Mouse (Mus musculus) C2C12 (cell line): ENCODE measurements around the gene St13. TPM values are rescaled to one million over a fixed set of nuclear protein-coding genes. Genes with fewer than 3 reads are reported as not detected.

Source experiments
- H3K27me3 ChIP-seq: one replicate; pipeline ENCODE4 v1.6.1; 2011; ENCODE audit not compliant: control insufficient read depth, insufficient read depth, insufficient read length
- H3K36me3 ChIP-seq: one replicate; pipeline ENCODE4 v1.6.1; 2011; ENCODE audit not compliant: control insufficient read depth, insufficient read depth
- H3K4me3 ChIP-seq: one replicate; pipeline ENCODE4 v1.5.1; 2011; ENCODE audit warnings: mild to moderate bottlenecking, control low read depth; ENCODE audit not compliant: poor library complexity, insufficient read depth, severe bottlenecking
- H3K79me2 ChIP-seq: one replicate; pipeline ENCODE4 v1.6.1; 2011; ENCODE audit not compliant: control insufficient read depth, insufficient read depth
- H3K79me3 ChIP-seq: one replicate; pipeline ENCODE4 v1.6.1; 2011; ENCODE audit warnings: low read depth, control low read depth
- H3ac ChIP-seq: one replicate; pipeline ENCODE3; 2011; ENCODE audit warnings: low read depth; ENCODE audit not compliant: control insufficient read depth, insufficient read length
- CEBPB ChIP-seq: IDR thresholded peaks from one replicate; pipeline ENCODE4 v1.6.1; 2011; ENCODE audit warnings: low read depth, mild to moderate bottlenecking, control low read depth, moderate library complexity
- CTCF ChIP-seq: IDR thresholded peaks from one replicate; pipeline ENCODE4 v1.5.1; 2011; ENCODE audit not compliant: control insufficient read depth, insufficient read depth, insufficient read length
- FOSL1 ChIP-seq: IDR thresholded peaks from one replicate; pipeline ENCODE4 v1.8.0; 2011; ENCODE audit warnings: mild to moderate bottlenecking, low read length; ENCODE audit not compliant: poor library complexity, insufficient read depth, severe bottlenecking
- MAX ChIP-seq: IDR thresholded peaks from one replicate; pipeline ENCODE4 v1.6.1; 2011; ENCODE audit warnings: mild to moderate bottlenecking, control low read depth
- MYOD1 ChIP-seq: IDR thresholded peaks from one replicate; pipeline ENCODE4 v1.6.1; 2011; ENCODE audit warnings: low read depth; ENCODE audit not compliant: control insufficient read depth, insufficient read length
- MYOG ChIP-seq: IDR thresholded peaks from one replicate; pipeline ENCODE4 v1.6.1; 2011; ENCODE audit not compliant: control insufficient read depth, insufficient read length; ENCODE audit errors: extremely low read depth
- USF1 ChIP-seq: IDR thresholded peaks from one replicate; pipeline ENCODE4 v1.6.1; 2011; ENCODE audit warnings: low read depth, mild to moderate bottlenecking, control low read depth, moderate library complexity
- polyA plus RNA-seq: library from polyadenylated mRNA; unstranded; fragments of >200 nt; fragmentation: generic; extraction: Trizol; gene quantifications from one replicate; pipeline ENCODE4 v1.2.1, GENCODE M21; 2012; ENCODE audit warnings: missing spikeins

Gene St13
- polyA plus RNA-seq, 1 experiment = 203 TPM

DNA sequence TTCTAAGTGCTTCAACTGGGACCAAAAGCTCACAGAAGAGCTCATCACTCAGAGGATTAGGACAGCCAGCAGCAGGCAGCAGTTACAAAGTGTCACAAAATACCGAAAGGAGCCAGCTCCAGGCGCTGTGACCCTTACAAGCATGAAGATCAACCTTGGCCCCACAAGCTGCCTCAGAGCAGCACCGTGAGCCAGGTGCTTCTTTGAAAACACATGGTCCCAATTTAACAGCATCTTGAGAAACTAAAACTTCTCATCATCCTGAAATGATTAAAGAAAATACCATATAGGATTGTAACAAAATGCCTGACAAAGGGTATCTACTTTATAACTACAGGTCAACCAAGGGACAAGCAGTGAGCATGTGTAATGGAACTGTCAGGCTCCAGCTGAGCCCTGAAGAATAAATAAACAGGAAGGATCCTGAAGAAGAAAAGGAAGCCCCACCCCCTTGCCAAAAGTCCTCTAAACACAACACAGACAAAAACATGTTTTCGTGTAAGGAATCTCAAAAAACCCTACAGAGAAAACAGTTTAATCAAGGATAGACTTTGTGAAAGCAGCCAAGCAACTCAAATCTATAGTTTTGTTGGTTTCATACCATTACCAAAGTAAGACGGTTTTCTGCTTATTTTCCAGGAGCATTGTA lies 70.0 kb downstream of the St13 start:
- peaks cover 96% of the 10 kb centered on the region for H3K36me3 ChIP-seq
- TF ChIP-seq FOSL1 = no peak
- TF ChIP-seq MAX = no peak
- TF ChIP-seq MYOG = no peak
- no peak for TF ChIP-seq MYOD1
- TF ChIP-seq USF1 = no peak
- TF ChIP-seq CEBPB = no peak
- TF ChIP-seq CTCF = no peak
- no peaks in the 10 kb centered on the region for H3K79me2 ChIP-seq
- H3K79me3 ChIP-seq = no peaks in the 10 kb centered on the region
- H3ac ChIP-seq = no peak overlapping the region
- H3K27me3 ChIP-seq = no peaks in the 10 kb centered on the region
- no peak overlapping the region for H3K4me3 ChIP-seq

DNA sequence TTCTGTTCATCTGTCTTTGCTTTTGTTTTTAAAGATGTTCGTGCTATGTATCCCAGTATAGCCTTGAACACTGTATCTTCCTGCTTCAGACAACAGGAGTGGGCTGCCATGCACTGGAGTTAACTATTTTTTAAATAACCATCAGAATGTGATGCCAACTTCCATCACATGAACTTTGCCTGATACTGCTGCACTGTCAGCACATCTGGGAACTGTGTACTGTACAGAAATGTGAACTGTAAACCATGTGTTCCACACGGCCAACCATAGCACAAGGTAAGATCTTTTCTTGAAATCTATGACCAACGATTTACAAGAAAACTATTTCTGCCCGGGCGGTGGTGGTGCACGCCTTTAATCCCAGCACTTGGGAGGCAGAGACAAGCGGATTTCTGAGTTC lies 72.4 kb downstream of the St13 start:
- peaks cover 94% of the 10 kb centered on the region for H3K36me3 ChIP-seq
- H3K79me3 ChIP-seq = no peaks in the 10 kb centered on the region
- TF ChIP-seq FOSL1 = no peak
- TF ChIP-seq MYOG = no peak
- no peak for TF ChIP-seq MYOD1
- no peak for TF ChIP-seq CTCF
- TF ChIP-seq MAX = no peak
- no peak for TF ChIP-seq CEBPB
- no peak for TF ChIP-seq USF1
- H3K79me2 ChIP-seq = no peaks in the 10 kb centered on the region
- no peak overlapping the region for H3ac ChIP-seq
- H3K27me3 ChIP-seq = no peaks in the 10 kb centered on the region
- H3K4me3 ChIP-seq = no peak overlapping the region

DNA sequence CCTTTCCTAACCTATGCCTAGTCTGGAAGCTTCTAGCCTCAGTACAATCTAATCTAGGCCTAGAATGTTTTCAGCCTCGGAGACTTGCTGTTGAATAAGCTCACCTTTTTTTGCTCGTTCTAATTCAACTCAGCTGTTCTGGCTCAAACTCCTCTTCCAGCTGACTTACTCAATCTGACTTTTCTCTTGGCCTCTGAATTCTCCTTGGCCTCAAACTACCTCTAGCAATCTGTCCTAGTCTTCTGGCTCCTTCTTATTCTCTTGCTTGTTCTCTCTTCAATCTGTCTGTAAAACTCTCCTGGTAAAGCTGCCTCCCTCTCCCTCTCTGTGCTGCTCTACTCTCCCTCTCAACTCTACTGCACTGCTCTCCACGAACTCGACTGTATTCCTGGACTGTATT lies 74.9 kb downstream of the St13 start:
- peaks cover 95% of the 10 kb centered on the region for H3K36me3 ChIP-seq
- no peaks in the 10 kb centered on the region for H3K79me2 ChIP-seq
- H3ac ChIP-seq = no peak overlapping the region
- no peak for TF ChIP-seq USF1
- TF ChIP-seq FOSL1 = no peak
- no peak for TF ChIP-seq CTCF
- no peak for TF ChIP-seq MAX
- no peak for TF ChIP-seq MYOG
- TF ChIP-seq CEBPB = no peak
- no peak for TF ChIP-seq MYOD1
- no peaks in the 10 kb centered on the region for H3K27me3 ChIP-seq
- H3K79me3 ChIP-seq = no peaks in the 10 kb centered on the region
- no peak overlapping the region for H3K4me3 ChIP-seq

DNA sequence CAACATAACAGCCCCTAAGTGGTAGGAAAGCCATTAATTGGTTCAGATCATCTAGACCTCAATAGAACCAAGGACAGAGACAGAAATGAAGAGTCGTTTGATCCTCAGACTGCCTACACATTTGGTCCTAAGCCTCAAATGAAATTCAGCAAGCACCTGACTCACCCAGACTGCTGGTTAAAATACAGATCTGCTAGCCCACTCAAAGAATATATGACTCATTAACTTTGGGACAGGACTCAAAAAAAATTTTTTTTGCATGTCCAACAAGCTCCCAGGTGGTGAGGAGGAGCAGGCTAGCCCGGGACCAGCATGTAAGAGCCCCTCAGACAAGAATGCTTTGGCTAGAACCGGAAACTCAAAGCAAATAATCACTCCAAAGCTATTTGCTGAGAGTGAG lies 79.7 kb downstream of the St13 start:
- TF ChIP-seq FOSL1 (no peak), MYOG (no peak), USF1 (no peak), CEBPB (no peak)
- H3K79me2 ChIP-seq = no peaks in the 10 kb centered on the region
- no peaks in the 10 kb centered on the region for H3K27me3 ChIP-seq
- no peaks in the 10 kb centered on the region for H3K79me3 ChIP-seq
- H3K36me3 ChIP-seq = peaks cover 88% of the 10 kb centered on the region
- H3ac ChIP-seq = no peak overlapping the region
- no peak overlapping the region for H3K4me3 ChIP-seq

DNA sequence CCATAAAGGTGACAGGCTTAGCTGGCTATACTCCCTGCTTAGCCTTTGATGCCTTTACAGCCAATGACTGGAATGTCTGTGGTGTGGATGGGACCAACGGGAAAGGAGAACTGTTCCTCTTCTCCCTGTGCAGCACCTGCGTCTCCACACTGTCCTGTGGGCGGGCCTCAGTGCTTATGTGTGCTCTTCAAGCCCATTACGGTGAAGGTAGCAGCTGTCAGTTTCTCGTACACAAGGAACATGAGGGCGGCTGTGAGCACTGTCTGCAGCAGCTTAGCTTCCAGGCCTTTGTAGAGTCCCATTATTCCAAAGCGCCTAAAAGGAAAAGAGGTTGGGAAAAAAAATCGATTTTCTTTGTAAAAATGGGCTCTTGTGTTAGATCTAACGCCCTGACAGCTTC lies 80.4 kb downstream of the St13 start:
- Histone ChIP-seq H3ac (no peak overlapping the region), H3K79me3 (no peaks in the 10 kb centered on the region), H3K27me3 (no peaks in the 10 kb centered on the region), H3K79me2 (no peaks in the 10 kb centered on the region), H3K36me3 (peaks cover 81% of the 10 kb centered on the region), H3K4me3 (no peak overlapping the region)
- TF ChIP-seq MYOG (no peak), FOSL1 (no peak), CTCF (no peak)

DNA sequence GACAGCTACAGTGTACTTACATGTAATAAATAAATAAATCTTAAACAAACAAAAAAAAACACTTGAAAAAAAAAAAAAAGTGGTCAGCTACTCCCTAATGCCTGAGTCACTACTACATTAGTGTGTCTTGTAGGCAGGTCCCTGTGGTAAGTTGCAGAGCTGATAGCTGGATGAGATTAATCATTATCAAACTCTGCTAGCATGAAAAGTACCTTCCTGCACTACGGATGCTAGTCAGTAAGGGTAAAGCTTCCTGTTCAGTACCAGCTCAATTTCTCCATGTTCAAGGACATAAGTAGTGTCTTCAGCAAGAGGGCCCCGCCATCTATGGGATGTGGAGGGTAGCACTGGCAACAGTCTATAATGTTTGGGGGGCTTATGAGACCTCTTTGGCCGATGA lies 85.9 kb downstream of the St13 start:
- no peak overlapping the region for H3ac ChIP-seq
- H3K36me3 ChIP-seq = peaks cover 30% of the 10 kb centered on the region
- no peaks in the 10 kb centered on the region for H3K27me3 ChIP-seq
- no peak overlapping the region for H3K4me3 ChIP-seq
- no peaks in the 10 kb centered on the region for H3K79me3 ChIP-seq
- no peaks in the 10 kb centered on the region for H3K79me2 ChIP-seq
- TF ChIP-seq MYOG (no peak), FOSL1 (no peak), CEBPB (no peak), MYOD1 (no peak), USF1 (no peak), CTCF (no peak), MAX (no peak)

Other genes starting within 250 kb of the St13 start
- 42.2 TPM for gene Mrtfa, start 209.3 kb downstream of the St13 start, polyA plus RNA-seq
- gene Mchr1, start 164.6 kb downstream of the St13 start, polyA plus RNA-seq = 0.81 TPM
- gene Slc25a17, start 39.3 kb downstream of the St13 start, polyA plus RNA-seq = 64.7 TPM
- 7.4 TPM for gene Xpnpep3, start 61 bp upstream of the St13 start, polyA plus RNA-seq
- 0.09 TPM for gene Dnajb7, start 8.2 kb upstream of the St13 start, polyA plus RNA-seq
- gene Rbx1, start 66.2 kb upstream of the St13 start, polyA plus RNA-seq = 275 TPM
- 19.2 TPM for gene Ep300, start 185.3 kb upstream of the St13 start, polyA plus RNA-seq